Mouse (Mus musculus) 3134 (cell line): ENCODE data around the gene Gucy2g.
"Not testable (repeated sequence)": the region's sequence is repeated elsewhere in the genome, so short reads cannot be mapped to it uniquely, and the experiment has no call there.

ENCODE experiments used
- DNase-seq: peaks from one replicate; pipeline ENCODE4 v3.0.0-alpha.2; 2011; ENCODE audit warnings: low spot score; ENCODE audit not compliant: insufficient read length; ENCODE audit errors: extremely low read depth

Gucy2g gene

DNA sequence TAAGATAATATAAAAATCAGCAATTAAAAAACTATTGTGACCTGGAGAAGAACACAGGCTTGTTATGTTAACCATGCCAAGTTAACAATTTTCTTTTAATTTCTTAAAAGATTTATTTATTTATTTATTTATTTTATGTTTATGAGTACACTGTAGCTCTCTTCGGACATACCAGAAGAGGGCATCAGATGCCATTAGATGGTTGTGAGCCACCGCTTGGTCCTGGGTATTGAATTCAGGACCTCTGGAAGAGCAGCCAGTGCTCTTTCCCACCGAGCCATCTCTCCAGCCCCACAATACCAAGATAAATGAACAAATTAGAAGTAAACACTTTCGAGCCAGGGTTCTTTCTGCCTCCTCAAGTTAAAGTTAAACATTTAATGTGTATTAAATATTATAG is 32.4 kb downstream of the Gucy2g start:
- DNase-seq: no peak

GRCm38 (mm10) chr19:55207746-55208538 is 33.1 kb downstream of the Gucy2g start:
- DNase-seq: peak; percentile 25

- DNase-seq: no peak
Measured at GRCm38 (mm10) chr19:55207205-55207604, 33.8 kb downstream of the Gucy2g start.

GRCm38 (mm10) chr19:55206482-55207138 is 34.4 kb downstream of the Gucy2g start:
- peak; percentile 18 for DNase-seq

DNA sequence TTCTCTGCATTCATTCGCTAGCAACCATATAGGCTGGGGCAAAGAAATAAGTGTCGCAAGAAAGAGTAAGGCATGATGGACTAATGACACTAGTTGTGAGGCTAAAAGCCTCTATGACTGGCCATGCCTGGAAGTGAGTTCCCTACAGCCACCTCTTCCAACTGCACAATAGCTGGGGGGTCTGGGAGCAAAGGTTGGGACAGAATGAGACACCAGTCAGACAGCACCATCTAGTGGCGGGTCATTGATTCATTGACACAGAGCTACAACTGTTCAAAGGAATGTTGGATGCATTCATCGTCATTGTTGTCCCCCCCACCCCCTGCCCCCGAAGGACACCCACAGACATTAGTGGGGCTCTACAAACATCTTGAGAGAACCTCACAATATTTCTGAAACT is 42.7 kb downstream of the Gucy2g start:
- DNase-seq: no peak

DNA sequence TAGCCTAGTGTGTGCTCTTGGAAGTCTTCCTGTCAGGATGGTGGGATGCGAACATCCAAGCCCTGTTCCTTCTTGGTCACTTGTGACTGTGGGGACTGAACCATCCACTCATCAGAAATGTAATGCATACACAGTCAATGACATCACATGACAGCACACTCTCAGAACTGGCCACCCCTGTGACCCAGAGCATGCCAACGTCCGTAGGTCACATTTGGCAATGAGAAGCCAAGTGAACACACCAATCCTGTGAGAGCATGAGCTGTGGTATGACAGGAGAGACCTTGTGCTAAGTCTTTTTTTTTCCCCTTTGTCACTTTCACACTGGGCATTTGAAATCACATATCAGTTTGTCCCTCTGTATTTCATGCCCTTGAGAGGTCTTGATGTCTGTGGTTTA is 45.5 kb downstream of the Gucy2g start:
- no peak for DNase-seq

DNA sequence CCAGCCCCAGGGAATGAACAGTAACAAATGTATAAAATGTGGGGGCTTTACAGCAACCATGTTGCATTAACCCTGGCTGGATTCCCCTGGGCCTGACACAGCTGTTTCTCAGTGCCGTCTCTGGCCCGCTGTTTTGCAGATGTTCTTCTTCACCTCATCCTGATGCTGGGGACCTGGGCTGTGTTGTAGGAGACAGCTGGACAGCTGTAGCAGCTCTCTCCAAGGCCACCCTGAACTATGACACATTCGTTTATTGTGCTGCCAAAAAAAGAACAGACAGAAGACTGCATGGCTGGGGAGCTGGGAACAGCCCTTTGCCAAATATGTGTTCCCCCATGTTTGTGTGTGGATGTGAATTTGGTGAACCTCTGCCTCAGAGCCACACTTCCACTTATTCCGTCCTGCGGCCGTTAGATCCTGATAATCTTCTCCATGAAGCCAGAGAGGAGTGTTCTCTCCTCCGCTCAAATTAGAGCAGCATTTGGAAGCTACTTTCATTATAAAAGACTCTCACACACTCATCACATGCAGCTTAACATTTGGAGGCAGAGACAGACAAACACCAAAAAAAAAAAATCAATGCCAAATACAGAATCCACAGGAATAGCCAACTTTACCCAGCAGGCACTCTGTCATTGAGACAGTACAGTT is 46.4 kb downstream of the Gucy2g start:
- no peak for DNase-seq

DNA sequence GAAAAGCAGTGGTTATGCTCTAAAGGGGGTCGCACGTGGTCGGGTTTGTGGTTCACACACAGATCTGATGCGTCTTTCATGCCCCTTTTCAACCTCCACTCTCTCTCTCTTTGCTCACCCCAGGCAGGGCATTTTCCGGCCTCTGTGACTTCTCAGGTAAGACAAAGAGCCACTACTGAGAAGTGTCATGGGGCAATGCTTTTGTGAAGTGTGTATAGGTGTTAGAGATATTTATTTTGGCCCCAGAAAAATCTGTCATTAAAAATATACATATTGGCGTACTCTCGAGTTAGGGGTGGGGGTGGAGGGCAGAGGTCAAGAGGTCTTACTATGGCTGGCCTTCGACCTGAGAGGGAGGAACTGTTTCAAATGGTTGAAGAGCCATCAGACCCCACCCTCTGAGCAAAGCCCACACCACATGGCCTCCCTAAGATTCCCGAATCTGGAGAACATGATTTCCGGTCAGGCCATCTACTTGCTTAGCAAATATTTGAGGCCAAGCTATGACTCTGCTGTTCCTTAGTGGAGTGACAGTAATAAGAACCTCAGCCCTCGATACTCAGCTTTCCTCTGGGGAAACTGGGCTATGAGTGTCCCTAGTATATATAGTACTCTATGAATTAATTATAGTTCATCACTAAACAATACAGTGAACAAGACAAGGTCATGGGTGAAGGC is 47.2 kb downstream of the Gucy2g start:
- no peak for DNase-seq

- no peak for DNase-seq
Measured at GRCm38 (mm10) chr19:55192254-55192945, 48.6 kb downstream of the Gucy2g start.

GRCm38 (mm10) chr19:55191596-55191995 is 49.4 kb downstream of the Gucy2g start:
- DNase-seq: no peak

GRCm38 (mm10) chr19:55190065-55190464 is 51.0 kb downstream of the Gucy2g start:
- no peak for DNase-seq

- DNase-seq: no peak
Measured at GRCm38 (mm10) chr19:55185651-55186050, 55.4 kb downstream of the Gucy2g start.

DNA sequence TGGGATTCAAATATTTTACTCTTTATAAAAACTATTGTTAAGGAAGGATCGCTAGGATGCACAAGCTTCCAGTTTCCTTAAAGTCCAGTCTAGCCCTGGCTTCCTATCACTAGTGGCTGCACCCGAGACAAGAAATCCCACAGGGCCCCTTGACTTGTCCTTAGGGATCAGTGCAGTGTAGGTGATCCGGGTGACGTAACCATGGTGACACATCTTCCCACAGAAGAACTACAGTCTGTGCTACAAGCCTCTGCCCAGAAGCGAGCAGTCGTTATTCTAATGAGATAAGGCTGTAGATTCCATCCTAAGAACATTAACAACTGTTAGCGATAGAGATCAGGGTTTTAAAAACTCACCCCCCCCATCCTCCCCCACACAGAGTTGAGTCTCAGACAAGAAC is 56.0 kb downstream of the Gucy2g start:
- DNase-seq: no peak

DNA sequence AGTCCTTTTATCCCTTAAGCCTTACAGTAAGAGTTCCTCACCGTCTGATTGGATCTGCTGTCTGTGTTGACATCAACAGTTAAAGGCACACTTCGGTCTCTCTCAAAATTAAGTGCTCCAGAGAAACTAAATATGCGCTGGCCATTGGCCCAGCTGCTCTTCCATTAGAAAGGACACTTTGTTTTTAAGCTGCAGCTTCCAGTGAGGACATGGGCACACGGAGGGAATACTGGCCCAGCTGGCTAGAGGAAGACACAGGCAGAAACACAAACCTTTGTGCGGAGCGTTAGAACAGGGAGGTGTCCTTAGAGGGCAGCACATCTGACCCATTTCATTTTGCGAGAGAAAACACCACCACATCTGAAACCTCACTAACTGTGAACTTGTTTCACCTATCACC is 56.6 kb downstream of the Gucy2g start:
- no peak for DNase-seq

- no peak for DNase-seq
Measured at GRCm38 (mm10) chr19:55180433-55180832, 60.6 kb downstream of the Gucy2g start, which contains the start of gene Tectb. Gene Tectb, plus strand, starts transcription at chr19:55180733.

- DNase-seq: no peak
Measured at GRCm38 (mm10) chr19:55177143-55177542, 63.9 kb downstream of the Gucy2g start.

DNA sequence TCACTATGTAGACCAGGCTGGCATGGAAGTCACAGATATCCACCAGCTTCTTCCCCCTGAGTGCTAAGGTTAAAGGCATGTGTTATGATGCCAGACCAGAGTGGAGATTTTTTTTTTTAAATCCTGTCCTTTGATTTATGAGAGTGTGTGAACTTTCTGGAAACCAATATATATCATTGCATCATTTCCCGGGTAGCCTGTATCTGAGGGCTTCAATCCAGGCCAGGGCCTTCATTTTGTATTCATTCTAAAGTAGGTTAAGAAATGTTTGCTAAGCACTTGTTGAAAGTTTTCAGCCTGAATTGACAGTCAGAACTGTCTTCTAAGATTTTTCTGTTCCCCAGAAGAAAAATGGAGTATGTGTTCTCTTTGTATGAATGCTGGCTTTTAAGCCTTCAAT is 69.5 kb downstream of the Gucy2g start:
- DNase-seq: no peak

DNA sequence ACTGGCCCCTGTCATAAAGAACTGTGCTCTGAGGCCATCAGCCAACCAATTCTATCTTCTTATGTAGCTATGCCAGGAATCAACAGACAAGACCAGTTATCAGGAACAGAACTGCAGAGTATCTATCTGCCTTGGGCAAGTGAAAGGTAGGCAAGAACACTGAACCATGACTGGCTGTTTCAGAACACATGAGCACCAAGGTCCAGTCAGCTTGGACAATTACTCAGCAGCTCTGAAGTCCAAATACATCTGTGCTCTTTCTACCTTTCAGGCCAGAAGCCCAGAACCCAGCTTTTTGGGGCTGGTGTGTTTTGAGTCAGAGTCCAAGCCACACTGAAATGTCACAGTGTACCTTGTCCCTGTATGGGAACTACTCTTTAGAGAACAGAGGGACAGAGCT is 70.6 kb downstream of the Gucy2g start:
- no peak for DNase-seq

GRCm38 (mm10) chr19:55169236-55169729 is 71.8 kb downstream of the Gucy2g start:
- not testable (repeated sequence) for DNase-seq

DNA sequence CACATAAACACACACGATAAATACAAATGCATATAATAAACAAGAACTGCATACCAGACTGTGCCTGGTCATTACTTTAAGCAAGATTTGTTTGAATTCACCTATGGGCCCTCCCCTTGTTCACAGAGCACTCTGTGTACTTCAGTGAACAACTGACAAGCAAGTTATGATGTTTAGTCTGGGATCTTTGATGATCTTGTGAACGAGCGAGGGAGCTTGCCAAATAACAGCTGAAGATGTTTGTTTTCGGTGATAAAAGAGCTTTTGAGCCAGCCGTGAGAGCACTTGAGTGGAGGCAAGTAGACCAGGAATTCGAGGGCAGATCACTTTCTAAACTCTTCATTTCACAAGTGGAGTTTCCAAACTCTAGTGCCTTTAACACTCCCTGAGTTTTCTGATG is 72.7 kb downstream of the Gucy2g start:
- no peak for DNase-seq
